Mouse (Mus musculus) adrenal gland, adult 8-10 months (tissue): ENCODE measurements at regions not wholly inside any gene's neighbourhood (a gene's known extent, or its start where the extent isn't known, plus 50 kb on each side); places are given as distances from the start of the nearest gene placed in this dataset.

Source experiments
- DNase-seq: peaks from one replicate; pipeline ENCODE4 v3.0.0; 2022

DNA sequence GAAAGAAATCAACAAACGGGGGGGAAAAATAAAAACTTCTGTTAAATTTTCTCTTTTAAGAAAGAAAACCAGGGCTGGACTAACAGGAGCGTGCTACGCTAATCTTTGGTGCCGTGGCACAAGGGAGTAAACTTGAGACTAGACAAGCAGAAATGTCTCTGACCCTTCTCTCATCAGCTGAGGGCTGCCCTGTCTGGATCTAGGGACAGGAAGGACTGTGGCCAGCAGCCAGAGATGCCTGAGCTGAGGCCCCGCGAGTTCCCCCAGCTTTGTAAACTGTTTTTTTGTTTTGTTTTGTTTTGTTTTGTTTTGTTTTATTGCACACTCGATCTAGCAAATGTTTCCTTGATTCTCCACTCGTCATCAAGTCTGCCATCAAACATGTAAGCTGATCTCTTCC is 239.4 kb upstream of the Lrig3 start:
- no peak for DNase-seq

DNA sequence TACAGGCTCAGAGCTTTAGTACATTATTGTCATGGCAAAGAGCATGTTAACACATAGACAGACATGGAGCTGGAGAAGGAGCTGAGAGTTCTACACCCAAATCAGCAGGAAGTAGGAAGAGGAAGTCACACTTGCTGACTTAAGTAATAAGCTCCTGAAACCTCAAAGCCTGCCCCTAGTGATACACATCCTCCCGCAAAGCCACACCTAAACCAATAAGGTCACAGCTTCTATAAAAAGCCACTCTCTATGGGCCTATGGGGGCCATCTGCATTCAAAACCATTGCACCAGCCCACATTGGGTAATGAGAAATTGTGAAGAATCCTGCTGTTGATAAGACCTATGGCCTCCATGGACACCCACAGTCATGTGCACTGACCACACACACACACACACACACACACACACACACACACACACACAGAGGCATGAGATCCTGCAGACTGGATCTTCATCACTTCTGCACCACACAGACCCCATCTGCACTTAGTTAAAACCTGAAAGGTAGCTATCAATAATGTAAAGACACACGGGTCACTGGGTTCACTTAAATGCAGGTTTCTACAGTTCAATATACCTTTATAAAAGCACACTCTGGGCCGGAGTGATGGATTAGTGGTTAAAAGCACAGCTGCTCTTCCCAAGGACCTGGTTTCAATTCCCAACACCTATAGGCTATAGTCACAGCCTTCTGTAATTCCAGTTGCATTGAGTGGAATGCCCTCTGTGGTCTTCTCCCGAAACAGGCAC is 230.0 kb upstream of the Lrig3 start:
- DNase-seq: no peak

DNA sequence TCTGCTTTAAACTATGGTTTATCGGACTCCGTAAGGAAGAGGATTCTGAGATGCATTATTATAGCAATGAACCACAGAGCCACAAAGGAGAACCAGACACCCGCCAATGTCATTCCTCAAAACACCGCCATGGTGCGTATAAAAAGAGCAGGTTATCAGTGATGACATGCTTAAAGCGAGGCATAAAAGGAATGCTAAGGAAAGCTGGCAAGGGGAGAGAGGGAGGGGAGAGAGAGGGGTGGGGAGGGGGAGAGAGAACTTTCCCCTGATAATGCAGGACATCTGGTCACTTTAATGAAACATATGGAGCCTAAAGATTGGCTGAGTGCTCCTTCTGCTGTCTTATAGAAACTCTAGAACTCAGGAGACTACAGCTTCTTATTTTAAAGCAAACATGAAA is 222.8 kb upstream of the Lrig3 start:
- no peak for DNase-seq

DNA sequence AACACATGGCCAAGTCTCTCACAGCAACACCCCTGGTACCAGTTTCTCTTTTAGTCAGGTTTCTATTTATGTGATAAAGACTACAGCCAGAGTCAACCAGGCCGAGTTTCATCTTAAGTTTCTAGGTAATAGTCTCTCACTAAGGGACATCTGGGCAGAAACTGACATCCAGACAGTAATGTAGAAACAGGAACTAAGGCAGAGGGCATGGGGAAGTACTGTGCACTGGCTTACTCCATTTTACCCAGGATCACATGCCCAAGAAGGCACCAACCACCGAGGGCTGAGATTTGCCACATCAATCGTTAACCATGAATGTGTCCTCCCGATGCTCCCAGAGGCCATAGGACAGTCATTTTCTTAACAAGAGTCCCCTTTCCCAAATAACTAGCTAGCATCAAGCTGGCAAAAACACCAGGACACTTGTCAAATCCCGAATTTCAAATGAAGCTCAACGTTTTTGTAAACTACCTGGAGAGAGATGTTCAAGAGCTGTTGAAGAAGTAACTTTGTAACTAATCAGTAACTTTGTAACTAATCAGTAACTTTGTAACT is 216.9 kb upstream of the Lrig3 start:
- DNase-seq: no peak

DNA sequence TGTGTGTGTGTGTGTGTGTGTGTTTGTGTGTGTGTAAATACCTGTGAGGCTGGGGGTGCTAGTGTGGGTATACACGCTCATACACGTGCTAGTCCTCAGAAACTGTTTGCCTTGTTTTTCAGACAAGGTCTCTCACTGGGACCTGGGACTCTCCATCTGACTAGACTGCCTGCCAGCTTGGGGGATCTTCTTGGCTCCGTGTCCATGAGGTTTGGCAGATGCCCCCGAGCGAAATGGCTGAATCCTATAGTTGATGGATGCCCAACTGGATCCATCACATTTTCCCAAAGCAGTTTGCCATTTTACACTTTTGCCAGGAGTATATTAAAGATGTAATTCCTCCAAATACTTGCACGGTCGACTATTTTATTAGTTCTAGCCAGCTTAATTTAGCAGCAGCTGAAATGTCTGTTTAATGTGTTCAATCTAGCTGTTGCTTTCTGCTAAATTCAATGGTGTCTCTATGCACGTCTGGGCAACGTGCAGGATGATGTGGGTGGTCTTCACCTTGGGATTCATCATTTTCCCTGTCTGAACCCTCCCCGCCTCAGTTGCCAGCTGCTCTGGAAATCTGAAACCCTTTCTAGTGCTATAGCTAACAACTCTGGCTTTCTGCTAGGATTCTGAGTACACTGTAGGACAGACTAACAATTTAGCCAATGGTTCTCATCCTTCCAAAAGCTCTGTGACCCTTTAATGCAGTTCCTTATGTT is 213.3 kb upstream of the Lrig3 start:
- no peak for DNase-seq

DNA sequence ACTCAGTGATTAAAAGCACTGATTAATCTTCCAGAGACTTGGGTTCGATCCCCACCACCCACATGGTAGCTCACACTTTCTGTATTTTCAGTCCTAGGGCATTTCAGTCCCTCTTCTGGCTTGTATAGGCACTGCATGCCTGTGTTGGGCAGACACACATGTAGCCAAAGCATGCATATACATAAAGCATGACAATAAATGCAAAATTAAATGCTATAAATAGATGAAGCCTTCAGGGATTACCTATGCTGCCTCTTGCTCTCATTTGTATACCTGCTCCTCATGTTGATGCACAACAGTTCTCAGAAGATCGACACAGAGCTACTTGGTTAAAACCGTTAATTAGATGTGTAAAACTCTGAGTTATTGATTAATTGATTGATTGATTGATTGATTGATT is 206.8 kb upstream of the Lrig3 start:
- DNase-seq: no peak

DNA sequence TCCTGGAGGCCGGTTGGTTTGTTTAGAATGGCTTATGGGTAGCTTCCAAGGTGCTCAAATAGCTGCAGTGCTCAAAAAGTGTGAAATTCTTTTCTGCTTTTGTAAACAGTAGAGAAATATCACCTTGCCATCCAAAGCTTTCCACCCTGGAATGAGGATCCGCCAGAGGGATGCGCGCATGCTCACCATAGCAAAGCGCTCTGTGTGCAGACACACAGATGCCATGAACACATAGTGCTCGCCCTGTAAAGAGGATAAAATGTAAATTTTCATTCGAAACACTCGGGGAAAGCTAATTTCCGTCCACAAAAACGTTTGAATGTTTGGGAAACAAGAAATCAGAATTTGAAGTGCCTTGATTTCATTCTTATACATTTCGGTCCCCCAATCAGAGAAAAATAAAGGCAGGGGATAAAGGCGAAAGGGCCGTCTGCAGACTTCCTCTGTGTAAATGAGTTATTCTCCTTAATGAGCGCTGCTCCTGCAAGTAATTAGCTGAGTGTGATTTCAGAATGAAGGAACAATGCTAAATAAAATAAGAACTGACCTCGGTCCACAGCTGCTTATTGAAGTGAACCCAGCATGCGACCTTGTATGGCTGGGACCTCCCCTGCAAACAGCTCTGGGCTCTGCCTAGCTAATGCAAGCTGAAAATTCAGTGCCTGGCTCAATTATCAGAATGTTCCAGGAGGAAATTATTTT is 203.4 kb upstream of the Lrig3 start:
- no peak for DNase-seq

DNA sequence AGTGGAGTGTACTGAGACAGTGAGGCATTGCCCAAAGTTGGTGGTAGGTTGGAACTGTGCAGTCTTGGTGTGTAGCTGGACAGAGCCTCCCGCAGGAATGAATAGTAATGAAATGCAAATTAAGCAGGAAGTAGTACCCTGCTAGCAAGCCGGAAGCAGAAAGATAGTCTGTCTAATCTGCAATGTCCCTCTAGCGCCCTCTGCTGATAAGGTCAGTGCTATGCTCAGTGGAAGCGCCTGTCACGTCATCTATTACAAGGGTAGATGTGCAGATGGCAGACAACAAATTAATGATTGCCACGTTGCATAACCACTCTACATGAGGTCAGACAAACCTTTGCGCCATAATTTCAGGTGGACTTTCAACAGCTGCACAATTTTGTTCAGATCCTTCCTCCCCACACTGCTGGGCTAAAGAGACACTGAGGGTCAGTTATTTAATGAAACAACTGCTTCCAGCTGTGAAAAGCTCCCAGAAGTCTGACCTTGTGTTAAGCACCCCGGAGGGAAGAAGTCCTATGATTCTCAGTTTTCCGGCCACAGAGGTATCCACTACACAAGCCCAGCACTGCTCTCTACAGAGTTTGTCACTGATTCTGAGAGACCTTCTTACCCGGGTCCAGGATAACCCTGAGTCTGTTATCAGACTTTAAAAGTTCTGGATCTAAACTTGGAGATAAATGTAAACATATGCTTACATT is 201.4 kb upstream of the Lrig3 start:
- DNase-seq: no peak

DNA sequence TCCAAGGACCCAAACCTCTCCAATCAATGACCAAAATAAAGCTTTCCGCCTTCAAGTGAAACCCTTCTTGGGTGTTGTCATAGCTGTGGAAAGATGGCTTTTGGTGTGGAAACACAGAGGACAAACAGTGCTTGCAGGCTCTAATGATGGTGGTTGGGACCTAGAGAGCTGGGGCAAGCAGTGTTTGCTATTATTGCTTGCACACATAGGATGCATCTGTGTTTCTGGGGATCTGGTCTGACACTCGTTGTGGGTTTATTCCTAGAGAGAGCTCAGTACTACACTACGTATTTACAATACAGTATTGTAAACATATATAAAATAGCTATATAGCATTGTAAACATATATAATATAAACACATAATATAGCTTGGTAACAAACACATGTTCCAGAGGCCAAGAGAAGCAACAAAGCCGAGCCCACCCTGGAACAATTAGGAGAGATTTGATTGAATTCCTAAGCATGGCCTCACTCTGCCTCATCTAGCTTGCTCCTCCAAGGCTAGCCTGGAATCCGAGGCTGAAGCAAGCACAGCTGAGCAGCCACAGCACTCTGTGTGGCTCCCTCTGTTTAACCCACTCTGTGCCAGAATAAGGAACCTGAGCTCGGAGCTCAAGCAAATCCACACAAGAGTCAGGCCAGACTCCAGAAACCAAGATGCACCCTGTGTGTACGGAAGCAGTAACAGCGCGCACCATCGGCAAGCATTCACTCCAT is 200.7 kb upstream of the Lrig3 start:
- no peak for DNase-seq

DNA sequence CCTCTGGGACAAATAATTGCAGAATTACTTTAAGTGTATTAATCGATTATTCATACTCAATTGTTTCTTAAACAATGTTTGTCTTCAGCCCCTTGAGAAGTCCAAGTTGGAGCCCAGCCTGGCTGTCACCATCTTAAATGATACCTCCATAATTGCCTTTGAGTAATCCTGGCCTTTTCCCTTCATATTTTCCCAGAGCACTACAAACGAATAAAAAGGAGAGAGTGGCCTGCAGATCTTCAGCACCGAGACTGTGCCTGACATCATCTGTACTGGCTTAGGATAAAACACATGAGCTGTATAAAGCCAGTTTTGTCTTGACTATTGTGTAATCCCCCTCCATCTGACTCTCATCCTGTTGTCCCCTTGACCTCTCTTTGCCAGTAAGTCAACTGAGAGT is 197.7 kb upstream of the Lrig3 start:
- DNase-seq: no peak

DNA sequence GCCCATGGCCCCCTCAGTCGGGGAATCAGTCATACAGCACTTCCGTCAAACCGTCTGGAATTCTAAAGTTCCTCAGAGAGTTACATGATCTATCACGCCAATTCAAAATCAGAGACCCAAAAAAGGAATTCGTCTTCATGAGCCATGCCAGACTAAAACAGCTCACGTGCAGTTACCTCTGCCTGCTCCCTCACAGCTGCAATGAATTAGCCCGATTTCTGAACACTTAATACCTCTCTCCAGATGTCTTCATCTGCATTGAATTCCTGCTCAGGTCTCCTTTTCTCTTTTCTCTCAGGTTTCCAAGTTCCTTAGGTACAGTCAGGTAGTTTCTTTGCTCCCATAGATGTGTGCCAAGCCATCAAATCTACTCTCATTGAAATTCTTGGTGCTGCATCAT is 192.4 kb upstream of the Lrig3 start:
- no peak for DNase-seq

DNA sequence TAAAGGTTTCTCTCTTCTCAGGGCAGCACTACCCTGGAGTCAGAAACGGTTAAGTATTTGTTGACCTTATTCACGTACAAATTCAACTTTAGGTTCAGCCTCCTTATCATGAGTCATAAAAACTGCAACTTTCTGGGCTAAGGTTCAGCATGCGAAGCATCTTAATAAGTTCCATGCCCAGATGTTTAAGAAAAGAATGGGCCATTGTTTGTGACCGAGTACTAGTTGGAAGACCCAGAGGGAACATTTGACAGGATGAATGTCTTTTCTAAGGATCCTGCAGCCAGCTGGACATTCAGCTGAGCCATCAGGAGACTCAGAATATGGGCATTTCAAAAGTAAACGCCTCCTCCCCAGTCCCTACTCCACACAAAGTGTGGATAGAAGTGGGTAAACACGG is 183.5 kb upstream of the Lrig3 start:
- no peak for DNase-seq

DNA sequence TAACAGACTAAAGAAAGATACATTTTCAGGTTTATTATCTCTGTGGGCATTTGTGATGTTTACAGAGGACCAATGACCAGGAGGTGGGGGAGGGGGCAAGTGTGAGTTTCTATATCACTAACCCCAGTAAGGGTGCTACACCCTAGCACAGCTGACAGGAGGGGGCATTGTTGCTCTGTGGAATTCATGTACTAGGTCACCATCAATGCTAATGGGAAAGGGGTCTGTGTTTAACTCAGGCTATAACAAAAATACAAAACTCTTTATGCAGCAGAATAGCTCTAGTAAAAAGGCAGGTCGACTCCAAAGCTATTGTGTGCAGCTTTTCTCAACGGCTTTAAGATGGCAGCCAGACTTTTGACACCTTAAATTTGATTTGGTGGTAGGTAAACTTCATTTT is 181.1 kb upstream of the Lrig3 start:
- no peak for DNase-seq

DNA sequence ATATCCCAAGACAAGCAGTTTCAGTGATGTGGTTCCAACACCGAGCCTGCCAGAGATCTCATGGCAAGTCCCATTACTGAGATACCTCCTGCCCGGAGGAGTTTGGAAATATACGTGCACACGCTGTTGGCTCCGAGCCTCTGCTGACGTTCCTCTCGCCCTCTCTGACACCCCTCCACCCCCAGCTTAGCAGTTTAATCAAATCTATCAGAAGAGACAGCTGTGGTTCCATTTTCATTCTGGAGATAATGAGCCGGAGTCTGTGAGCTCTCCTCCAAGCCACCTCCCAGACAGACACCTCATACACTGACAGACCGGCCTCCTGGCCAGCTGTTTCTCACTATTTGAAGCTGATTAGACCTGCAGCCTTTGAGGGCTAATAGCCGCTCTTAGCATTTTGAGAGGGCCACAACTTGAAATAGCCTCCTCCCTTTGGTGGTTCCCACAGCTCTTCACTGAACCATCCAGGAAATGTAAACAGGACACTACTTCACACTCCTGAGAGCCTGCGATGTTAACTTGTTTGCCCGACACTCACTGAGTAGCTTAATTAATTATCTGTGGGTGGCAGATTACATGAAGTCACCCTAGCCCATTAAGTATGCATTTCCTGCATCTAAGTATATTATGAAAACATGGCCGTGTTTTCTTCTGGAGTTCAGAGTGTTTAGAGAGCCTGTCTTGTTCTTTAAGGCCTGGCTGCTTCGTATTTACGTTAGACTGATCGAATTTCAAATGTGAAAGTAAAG is 180.3 kb upstream of the Lrig3 start:
- DNase-seq: no peak

DNA sequence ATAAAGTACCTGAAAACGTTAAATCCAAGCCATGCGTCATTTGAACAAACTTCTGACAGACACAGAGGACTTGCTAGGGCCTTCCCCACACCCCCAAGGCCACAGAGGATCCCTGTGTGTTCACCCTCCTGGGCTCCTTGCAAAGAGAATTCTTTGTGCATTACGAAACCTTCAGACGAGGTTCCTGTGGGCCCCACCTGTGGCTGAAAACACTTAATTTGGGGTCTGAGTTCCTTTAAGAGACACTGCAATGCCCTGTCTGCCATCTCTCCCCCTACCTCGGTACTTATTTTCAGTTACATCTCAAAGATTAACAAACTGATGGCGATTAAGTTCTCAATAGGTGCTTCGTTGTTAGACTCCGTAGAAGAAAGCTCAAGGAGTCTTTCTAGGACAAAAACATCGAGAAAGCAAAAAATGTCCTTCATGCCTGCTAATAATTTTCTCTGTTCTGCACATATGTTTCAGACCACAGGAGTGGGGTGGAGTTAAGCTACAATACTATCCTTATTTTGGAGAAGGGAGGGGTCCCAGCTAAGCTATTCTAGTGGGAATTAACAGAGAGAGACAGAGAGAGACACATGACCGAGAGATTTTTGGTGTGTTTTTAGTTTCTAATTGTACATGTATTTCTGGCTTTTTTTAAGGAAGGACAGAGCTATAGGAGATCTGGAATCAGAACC is 179.6 kb upstream of the Lrig3 start:
- DNase-seq: no peak

DNA sequence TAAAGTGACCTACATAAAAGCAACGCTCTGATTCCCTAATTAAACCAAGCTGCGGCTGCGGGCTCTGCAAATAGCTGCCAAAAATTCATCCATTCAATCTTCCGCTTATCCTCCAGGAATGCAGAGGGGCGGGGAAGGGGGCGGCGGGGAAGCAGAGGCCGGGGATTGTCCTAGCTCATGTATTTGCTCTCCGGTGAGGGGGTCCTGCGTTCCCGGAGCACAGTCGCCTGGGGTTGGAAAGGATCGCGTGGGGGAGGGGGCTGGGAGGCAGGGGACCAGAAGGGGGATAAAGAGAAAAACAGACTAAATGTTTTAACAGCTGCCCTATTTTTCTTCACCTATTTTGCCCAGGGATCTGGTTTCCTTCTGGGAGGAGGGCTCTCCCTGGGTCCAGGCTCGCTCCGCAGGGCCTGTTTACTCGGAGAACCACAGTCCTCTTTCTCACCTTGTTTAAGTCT is 179.1 kb upstream of the Lrig3 start:
- DNase-seq: no peak

DNA sequence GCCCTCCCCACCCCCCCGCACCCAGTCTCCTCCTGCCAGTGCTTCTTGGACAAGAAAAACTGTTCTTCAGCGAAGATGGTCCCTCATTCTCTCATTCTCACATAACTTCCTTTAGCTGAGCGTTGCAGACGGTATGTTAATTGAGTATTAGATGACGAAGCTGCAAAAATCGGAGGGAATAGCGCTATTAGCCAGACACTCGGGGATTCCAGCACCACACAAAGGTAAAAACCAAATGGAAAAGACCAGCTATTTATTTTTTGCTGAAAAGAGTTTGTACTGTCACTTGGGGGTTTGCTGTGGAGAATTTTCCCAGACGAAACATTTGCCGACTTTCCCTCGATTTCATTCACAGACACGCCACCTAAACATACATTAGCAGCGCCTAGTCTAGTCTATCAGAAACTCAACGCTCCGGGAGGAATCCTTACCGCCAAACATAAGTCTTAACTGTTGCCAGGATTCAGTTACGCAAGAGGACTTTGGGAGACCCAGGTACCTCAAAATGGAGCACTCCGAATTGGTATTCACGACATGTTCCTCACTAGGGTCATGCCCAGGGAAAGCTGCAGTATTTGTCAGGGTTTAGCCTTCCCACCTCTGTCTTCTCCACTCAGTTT is 178.4 kb upstream of the Lrig3 start:
- DNase-seq: no peak

DNA sequence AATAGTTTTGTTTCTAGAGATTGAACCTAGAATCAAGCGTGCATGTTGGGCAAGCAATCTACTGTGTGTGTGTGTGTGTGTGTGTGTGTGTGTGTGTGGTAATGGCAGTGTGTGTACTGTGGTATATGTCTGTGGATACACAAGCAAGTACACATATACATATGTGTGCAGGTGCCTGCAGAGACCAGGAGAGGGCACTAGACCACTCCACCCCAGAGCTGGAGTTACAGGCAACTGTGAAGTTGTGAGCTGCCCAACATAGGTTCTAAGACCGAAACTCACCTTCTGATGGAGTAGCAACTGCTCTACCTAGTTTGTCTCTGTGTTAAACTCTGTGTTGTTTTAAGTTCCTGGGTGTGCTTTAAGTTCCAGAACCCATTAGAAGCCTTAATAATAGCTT is 177.7 kb upstream of the Lrig3 start:
- no peak for DNase-seq

DNA sequence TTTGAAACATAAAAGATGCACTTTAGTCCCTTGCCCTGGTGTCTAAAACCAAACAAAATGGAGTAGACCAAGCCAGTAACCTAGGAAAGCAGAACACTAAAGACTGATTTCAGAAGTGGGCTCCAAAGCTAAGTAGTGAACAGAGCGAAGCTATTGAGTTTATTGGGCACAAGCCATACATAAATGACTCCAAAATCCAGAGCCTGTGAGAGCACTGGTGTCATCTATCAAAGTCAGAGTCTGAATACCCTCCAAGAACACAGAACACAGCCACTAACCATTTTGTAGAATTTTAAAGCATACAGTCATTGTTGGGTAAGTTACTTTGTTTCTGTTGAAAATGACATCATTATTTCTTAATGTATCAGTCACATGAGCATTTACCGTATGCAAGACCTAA is 175.0 kb upstream of the Lrig3 start:
- DNase-seq: no peak

DNA sequence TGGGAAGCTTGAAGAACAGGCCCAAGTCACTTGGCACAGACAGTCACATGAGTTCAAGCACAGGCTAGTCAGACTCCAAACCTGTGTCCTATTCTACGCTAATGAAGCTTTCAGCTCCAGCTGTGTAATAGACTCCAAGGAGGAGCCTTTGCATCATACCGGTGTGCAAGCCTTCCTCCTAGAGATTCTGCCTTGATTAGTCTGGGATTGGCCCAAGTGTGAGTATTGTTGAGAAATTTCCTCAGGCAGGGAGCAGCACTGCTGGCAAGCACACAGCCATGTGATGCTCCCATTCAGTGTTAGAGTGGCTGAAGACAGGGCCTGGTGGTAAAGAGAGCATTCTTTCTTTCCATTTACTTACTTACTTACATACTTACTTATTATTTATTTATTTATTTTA is 171.5 kb upstream of the Lrig3 start:
- DNase-seq: no peak
